ENCODE assay signal across 40 mouse cellular contexts in genomic region chr5:30165234-30165946, GRCm38 (mm10). TPM values are rescaled to one million over a fixed set of nuclear protein-coding genes. Genes with fewer than 3 reads are reported as not detected.
A peak's percentile ranks its signal among the peaks of the same experiment; 100 is the strongest.
DNase-seq lines count a peak whose midpoint lies in the region; ATAC-seq and TF ChIP-seq lines count a peak whose summit lies in the region.
"Had no signal": no experiment of that assay in that cellular context is flagged by ENCODE, and none has a peak within 500 bp of the region (broad histone marks: within the 10 kb centered on the region; RNA-seq: fewer than 3 reads in every experiment).

No protein-coding gene starts in this region.

- peaks cover 11% of the 10 kb centered on the region for H3K36me3 ChIP-seq in heart, embryonic 11.5 days (ENCODE audit: control insufficient read depth, insufficient read depth, low read length)
- peaks cover 15% of the 10 kb centered on the region for H3K36me3 ChIP-seq in heart, embryonic 16.5 days (ENCODE audit: control insufficient read depth, insufficient read depth)
- peaks cover 12% of the 10 kb centered on the region for H3K36me3 ChIP-seq in intestine, postnatal 0 days (ENCODE audit: control insufficient read depth, insufficient read depth)

- no peaks in the 10 kb centered on the region for H3K9me3 ChIP-seq in heart, embryonic 11.5 days (replicated peaks; ENCODE audit: control insufficient read depth, low read length)
- H3K9me3 ChIP-seq in heart, embryonic 16.5 days (replicated peaks; ENCODE audit: control insufficient read depth, low read length), result no peaks in the 10 kb centered on the region
- H3K9me3 ChIP-seq in intestine, postnatal 0 days (ENCODE audit: control insufficient read depth), result no peaks in the 10 kb centered on the region
- H3K9me3 ChIP-seq: hindbrain, embryonic 13.5 days; limb, embryonic 13.5 days; lung, embryonic 15.5 days; midbrain, embryonic 12.5 days; neural tube, embryonic 12.5 days had no signal

- 0 out of 2 replicates have a peak, but pooled peaks cover 5% of the 10 kb centered on the region for H3K4me1 ChIP-seq in heart, embryonic 11.5 days (ENCODE audit: control insufficient read depth, insufficient read depth, low read length)
- H3K4me1 ChIP-seq in heart, embryonic 16.5 days (ENCODE audit: control insufficient read depth, insufficient read depth, low read length), result peaks cover 10% of the 10 kb centered on the region
- H3K4me1 ChIP-seq in intestine, postnatal 0 days (replicated peaks; ENCODE audit: control insufficient read depth, insufficient read depth, low read length), result no peaks in the 10 kb centered on the region
- H3K4me1 ChIP-seq: hindbrain, embryonic 13.5 days; limb, embryonic 13.5 days; lung, embryonic 15.5 days; midbrain, embryonic 12.5 days; neural tube, embryonic 12.5 days had no signal

- H3K4me2 ChIP-seq in heart, embryonic 11.5 days, result 0 out of 2 replicates have a peak overlapping the region, but pooled peaks have one; percentile 8
- peak overlapping the region; percentile 35; the same call in 1 of the 2 replicates for H3K4me2 ChIP-seq in heart, embryonic 16.5 days (ENCODE audit: low read depth, low read length)
- no peak overlapping the region for H3K4me2 ChIP-seq in intestine, postnatal 0 days (replicated peaks; ENCODE audit: low read depth)
- H3K4me2 ChIP-seq: hindbrain, embryonic 13.5 days; limb, embryonic 13.5 days; lung, embryonic 15.5 days; midbrain, embryonic 12.5 days; neural tube, embryonic 12.5 days had no signal

- H3K27me3 ChIP-seq in heart, embryonic 11.5 days (ENCODE audit: control insufficient read depth, insufficient read depth, low read length), result no peaks in the 10 kb centered on the region
- no peaks in the 10 kb centered on the region for H3K27me3 ChIP-seq in heart, embryonic 16.5 days (ENCODE audit: control insufficient read depth, insufficient read depth, low read length)
- no peaks in the 10 kb centered on the region for H3K27me3 ChIP-seq in intestine, postnatal 0 days (replicated peaks; ENCODE audit: control insufficient read depth, insufficient read depth, low read length)
- H3K27me3 ChIP-seq: hindbrain, embryonic 13.5 days; limb, embryonic 13.5 days; lung, embryonic 15.5 days; midbrain, embryonic 12.5 days; neural tube, embryonic 12.5 days had no signal

- no peak overlapping the region for H3K9ac ChIP-seq in heart, embryonic 11.5 days (ENCODE audit: low read depth, low read length)
- H3K9ac ChIP-seq in heart, embryonic 16.5 days (ENCODE audit: low read length), result no peak overlapping the region
- no peak overlapping the region for H3K9ac ChIP-seq in intestine, postnatal 0 days (ENCODE audit: low read depth, low read length)
- H3K9ac ChIP-seq: hindbrain, embryonic 13.5 days; limb, embryonic 13.5 days; liver, embryonic 14.5 days; lung, embryonic 15.5 days; midbrain, embryonic 12.5 days; neural tube, embryonic 12.5 days had no signal

- intact Hi-C loops in heart, postnatal 14 days (cut with DNase I), result no loop called here

- no peak for ATAC-seq in heart, embryonic 11.5 days (replicated peaks; ENCODE audit: insufficient number of reproducible peaks, low FRiP score, low TSS enrichment)
- ATAC-seq in heart, embryonic 16.5 days (replicated peaks; ENCODE audit: extremely low read depth, insufficient read depth, low FRiP score), result no peak; the same call in 1 of the 2 replicates
- ATAC-seq in intestine, postnatal 0 days, result no peak
- ATAC-seq: CD4-positive, CD25-positive, alpha-beta regulatory T cell, adult 4 months; forebrain, embryonic 16.5 days had no signal

- DNase-seq in heart, postnatal 14 days, result no peak
- no peak for DNase-seq in heart, adult 8-10 months (ENCODE audit: low spot score)
- peak; percentile 22 for DNase-seq in adipocyte (ENCODE audit: low spot score)
- DNase-seq in thymus, postnatal 14 days, result no peak
- DNase-seq: adrenal gland, postnatal 25 days; cerebellum, adult 2 months; cerebellum, postnatal 14 days; gastrocnemius, postnatal 14 days; kidney, adult 8-10 months; kidney, postnatal 4 days; right cerebral cortex, adult 18-20 months; spleen, adult 18-20 months; thymus, adult 18-20 months; thymus, postnatal 36 days had no signal

- no peak overlapping the region for H3K27ac ChIP-seq in heart, embryonic 11.5 days (ENCODE audit: low read depth, low read length)
- H3K27ac ChIP-seq in heart, embryonic 16.5 days (ENCODE audit: low read length), result peak overlapping the region; percentile 79
- peak overlapping the region; percentile 35 for H3K27ac ChIP-seq in intestine, postnatal 0 days (ENCODE audit: low read depth, low read length)
- H3K27ac ChIP-seq: hindbrain, embryonic 13.5 days; kidney, postnatal 0 days; limb, embryonic 13.5 days; liver, embryonic 14.5 days; lung, embryonic 15.5 days; midbrain, embryonic 12.5 days; neural tube, embryonic 12.5 days had no signal

- H3K4me3 ChIP-seq in heart, embryonic 11.5 days (ENCODE audit: low read depth, low read length), result no peak overlapping the region
- no peak overlapping the region for H3K4me3 ChIP-seq in heart, embryonic 16.5 days (ENCODE audit: low read length)
- H3K4me3 ChIP-seq in intestine, postnatal 0 days (ENCODE audit: low read depth, low read length), result no peak overlapping the region
- H3K4me3 ChIP-seq: erythroblast, embryonic 14.5 days; hindbrain, embryonic 13.5 days; limb, embryonic 13.5 days; lung, embryonic 15.5 days; midbrain, embryonic 12.5 days; myocyte; neural tube, embryonic 12.5 days had no signal

- TF ChIP-seq CTCF in intestine, postnatal 0 days (IDR thresholded peaks at IDR 0.05; ENCODE audit: low read depth), result no peak

- 68% methylated on average over 5 of the region's 5 CpGs for WGBS in heart, embryonic 11.5 days (ENCODE audit: insufficient replicate concordance)
- 54% methylated on average over 5 of the region's 5 CpGs for WGBS in heart, embryonic 16.5 days
- WGBS in intestine, postnatal 0 days, result 52% methylated on average over 5 of the region's 5 CpGs

RNA-seq across cellular contexts. Expression of gene Hadhb, which starts 10.3 kb away (rescaled TPM):
- polyA plus RNA-seq in heart, embryonic 11.5 days (2014; fragmentation: Nextera tagmentation; extraction: Ambion mirVana), result 268 and 306 TPM in 2 replicates
- total RNA-seq in heart, postnatal 14 days (2021), result 1,000 to 10,000 TPM; 1,750 to 1,828 TPM
- 490 and 509 TPM in 2 replicates for polyA plus RNA-seq in heart, embryonic 16.5 days (2015; fragmentation: Nextera tagmentation; extraction: Ambion mirVana)
- total RNA-seq in heart, adult 8-10 months (2022), result 1,000 to 10,000 TPM; 2,312 to 2,801 (median 2,464) TPM
- polyA plus RNA-seq in intestine, postnatal 0 days (2015; fragmentation: Nextera tagmentation; extraction: Ambion mirVana), result 392 and 420 TPM in 2 replicates

RNA-seq across cellular contexts. Expression of gene Hadha, which starts 10.4 kb away (rescaled TPM):
- 129 and 172 TPM in 2 replicates for polyA plus RNA-seq in heart, embryonic 11.5 days (2014; fragmentation: Nextera tagmentation; extraction: Ambion mirVana)
- 1,000 to 10,000 TPM; 1,294 to 1,315 TPM for total RNA-seq in heart, postnatal 14 days (2021)
- polyA plus RNA-seq in heart, embryonic 16.5 days (2015; fragmentation: Nextera tagmentation; extraction: Ambion mirVana), result 349 and 361 TPM in 2 replicates
- total RNA-seq in heart, adult 8-10 months (2022), result 1,000 to 10,000 TPM; 1,298 to 1,376 (median 1,346) TPM
- 301 and 307 TPM in 2 replicates for polyA plus RNA-seq in intestine, postnatal 0 days (2015; fragmentation: Nextera tagmentation; extraction: Ambion mirVana)

RNA-seq across cellular contexts. Expression of gene Adgrf3, which starts 40.1 kb away (rescaled TPM):
- 0.24 and 0.62 TPM in 2 replicates for polyA plus RNA-seq in heart, embryonic 11.5 days (2014; fragmentation: Nextera tagmentation; extraction: Ambion mirVana)
- under 1 TPM; 0.14 to 0.29 TPM for total RNA-seq in heart, postnatal 14 days (2021)
- polyA plus RNA-seq in heart, embryonic 16.5 days (2015; fragmentation: Nextera tagmentation; extraction: Ambion mirVana), result 0.33 and 0.44 TPM in 2 replicates
- total RNA-seq in heart, adult 8-10 months (2022), result under 1 TPM in 1 of 4 experiments, not detected in 3; 0.57 TPM
- polyA plus RNA-seq in intestine, postnatal 0 days (2015; fragmentation: Nextera tagmentation; extraction: Ambion mirVana), result 0.07 TPM in 1 of 2 replicates, not detected in the other
- total RNA-seq: adrenal gland, adult 18-20 months; adrenal gland, postnatal 25 days; gastrocnemius, postnatal 14 days; layer of hippocampus, adult 8-10 months; layer of hippocampus, postnatal 25 days; left cerebral cortex, adult 8-10 months; left cerebral cortex, postnatal 36 days; megakaryocyte, adult 5-6 weeks; midbrain, postnatal 0 days had no signal
- polyA plus RNA-seq: CD4-positive, CD25-positive, alpha-beta regulatory T cell, adult 4 months; cerebellum, adult 2 months; cortical plate, adult 2 months; erythroblast, embryonic 14.5 days; forebrain, embryonic 11.5 days; forebrain, embryonic 16.5 days; hindbrain, embryonic 13.5 days; limb, embryonic 13.5 days; midbrain, embryonic 12.5 days; midbrain, postnatal 0 days; neural tube, embryonic 12.5 days had no signal

RNA-seq across cellular contexts. Expression of gene 3110082J24Rik, which starts 59.5 kb away (rescaled TPM):
- not detected in 2 replicates for polyA plus RNA-seq in heart, embryonic 11.5 days (2014; fragmentation: Nextera tagmentation; extraction: Ambion mirVana)
- not detected for total RNA-seq in heart, postnatal 14 days (2021)
- polyA plus RNA-seq in heart, embryonic 16.5 days (2015; fragmentation: Nextera tagmentation; extraction: Ambion mirVana), result not detected in 2 replicates
- not detected for total RNA-seq in heart, adult 8-10 months (2022)
- not detected in 2 replicates for polyA plus RNA-seq in intestine, postnatal 0 days (2015; fragmentation: Nextera tagmentation; extraction: Ambion mirVana)
- total RNA-seq: adrenal gland, adult 18-20 months; adrenal gland, postnatal 25 days; gastrocnemius, postnatal 14 days; granulocyte monocyte progenitor cell, adult 5-6 weeks; megakaryocyte, adult 5-6 weeks had no signal
- polyA plus RNA-seq: CD4-positive, CD25-positive, alpha-beta regulatory T cell, adult 4 months; embryonic facial prominence, embryonic 14.5 days; erythroblast, embryonic 14.5 days; kidney, postnatal 0 days; limb, embryonic 13.5 days; liver, embryonic 14.5 days; lung, embryonic 15.5 days; stomach, embryonic 16.5 days had no signal
